Mouse (Mus musculus): Measurements from ENCODE around the gene Olfr314. TPM values are rescaled to one million over a fixed set of nuclear protein-coding genes. Genes with fewer than 3 reads are reported as not detected.
"Not testable (repeated sequence)": the region's sequence is repeated elsewhere in the genome, so short reads cannot be mapped to it uniquely, and the experiment has no call there.

Olfr314 gene
- total RNA-seq (2021): not detected

GRCm38 (mm10) chr11:58782480-58783089 is at the start of gene Olfr314:
Gene Olfr314 (plus strand): TSS chr11:58782952.
- DNase-seq: no peak

GRCm38 (mm10) chr11:58733372-58733771 is 49.4 kb upstream of the Olfr314 start:
- peak; percentile 27 to 37 for DNase-seq

- no peak for DNase-seq
Measured at GRCm38 (mm10) chr11:58738792-58739262, 43.9 kb upstream of the Olfr314 start, which contains the start of gene Olfr317. Gene Olfr317 (minus strand): TSS chr11:58739212.

- peak; percentile 12 to 13 for DNase-seq
Measured at GRCm38 (mm10) chr11:58751096-58751495, 31.7 kb upstream of the Olfr314 start.

GRCm38 (mm10) chr11:58752434-58752833 is 30.3 kb upstream of the Olfr314 start, which contains the start of gene Olfr316:
Gene Olfr316 (plus strand): TSS chr11:58752734.
- no peak for DNase-seq

- DNase-seq: no peak
Measured at GRCm38 (mm10) chr11:58772888-58773287, 9.9 kb upstream of the Olfr314 start, which contains the start of gene Olfr315. Gene Olfr315 (plus strand): TSS chr11:58773188.

- DNase-seq: no peak
Measured at GRCm38 (mm10) chr11:58784182-58784581, 1.4 kb downstream of the Olfr314 start.

GRCm38 (mm10) chr11:58787651-58788050 is 4.9 kb downstream of the Olfr314 start:
- DNase-seq: no peak

GRCm38 (mm10) chr11:58788346-58788745 is 5.6 kb downstream of the Olfr314 start:
- DNase-seq: no peak

- DNase-seq: no peak
Measured at GRCm38 (mm10) chr11:58789532-58789931, 6.8 kb downstream of the Olfr314 start.

- no peak for DNase-seq
Measured at GRCm38 (mm10) chr11:58790053-58790452, 7.3 kb downstream of the Olfr314 start.

GRCm38 (mm10) chr11:58790646-58791045 is 7.9 kb downstream of the Olfr314 start:
- no peak for DNase-seq

- DNase-seq: no peak
Measured at GRCm38 (mm10) chr11:58795856-58796255, 13.1 kb downstream of the Olfr314 start.

- peak; percentile 66 to 71 for DNase-seq
Measured at GRCm38 (mm10) chr11:58796850-58797249, 14.1 kb downstream of the Olfr314 start.

- DNase-seq: no peak
Measured at GRCm38 (mm10) chr11:58799747-58800146, 17.0 kb downstream of the Olfr314 start.

- peak; percentile 39 to 48 for DNase-seq
Measured at GRCm38 (mm10) chr11:58801558-58802228, 18.9 kb downstream of the Olfr314 start, which contains the start of gene Fam183b. Gene Fam183b (minus strand): TSS chr11:58801960.

GRCm38 (mm10) chr11:58803871-58804270 is 21.1 kb downstream of the Olfr314 start:
- no peak for DNase-seq

GRCm38 (mm10) chr11:58804393-58804792 is 21.6 kb downstream of the Olfr314 start:
- DNase-seq: no peak

- no peak for DNase-seq
Measured at GRCm38 (mm10) chr11:58812001-58812400, 29.2 kb downstream of the Olfr314 start.

GRCm38 (mm10) chr11:58814700-58815099 is 31.9 kb downstream of the Olfr314 start, which contains the start of gene Olfr313:
Gene Olfr313 (plus strand): TSS chr11:58815000.
- DNase-seq: not testable (repeated sequence)

GRCm38 (mm10) chr11:58815676-58816075 is 32.9 kb downstream of the Olfr314 start:
- no peak for DNase-seq

- DNase-seq: not testable (repeated sequence)
Measured at GRCm38 (mm10) chr11:58828937-58829336, 46.2 kb downstream of the Olfr314 start, which contains the start of gene Olfr312. Gene Olfr312 (plus strand): TSS chr11:58829237.

- no peak for DNase-seq
Measured at GRCm38 (mm10) chr11:58829764-58830163, 47.0 kb downstream of the Olfr314 start.

All from layer of hippocampus, postnatal 36 days (tissue).